Mouse (Mus musculus) layer of hippocampus, postnatal 10 days (tissue): ENCODE measurements around the gene Podxl. TPM values are rescaled to one million over a fixed set of nuclear protein-coding genes. Genes with fewer than 3 reads are reported as not detected.

ENCODE experiments used
- DNase-seq, 2 experiments: peaks; one replicate each; pipeline ENCODE4 v3.0.0; 2021; ENCODE audit warnings: low spot score in 2 of 2
- total RNA-seq, 2 experiments: library from RNA; stranded (reverse); gene quantifications; 2 replicates each; pipeline ENCODE4 v1.2.3; 2021

The Podxl gene
- total RNA-seq, 2 experiments from 2014 or later: 19.2 to 21.1 TPM

DNA sequence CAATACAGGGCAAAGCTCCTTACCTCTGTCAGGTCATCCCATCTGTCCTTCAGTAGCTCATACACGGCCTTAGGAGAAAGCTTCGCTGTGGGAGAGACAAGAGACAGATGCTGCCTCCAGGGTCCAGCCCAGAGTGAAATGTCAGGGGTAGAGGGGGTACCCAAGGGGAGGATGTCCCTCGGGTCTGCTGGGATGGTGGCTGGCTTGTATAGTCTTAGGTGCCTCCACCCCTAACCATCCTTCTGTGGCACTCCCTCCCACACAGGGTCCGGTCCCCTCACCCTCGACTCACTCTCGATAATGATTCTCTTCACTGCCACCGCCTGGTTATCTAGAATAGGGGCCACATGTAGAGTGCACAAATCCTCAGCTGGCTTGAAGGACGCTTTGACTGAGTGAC, 39.1 kb downstream of the Podxl start:
- DNase-seq: no peak

DNA sequence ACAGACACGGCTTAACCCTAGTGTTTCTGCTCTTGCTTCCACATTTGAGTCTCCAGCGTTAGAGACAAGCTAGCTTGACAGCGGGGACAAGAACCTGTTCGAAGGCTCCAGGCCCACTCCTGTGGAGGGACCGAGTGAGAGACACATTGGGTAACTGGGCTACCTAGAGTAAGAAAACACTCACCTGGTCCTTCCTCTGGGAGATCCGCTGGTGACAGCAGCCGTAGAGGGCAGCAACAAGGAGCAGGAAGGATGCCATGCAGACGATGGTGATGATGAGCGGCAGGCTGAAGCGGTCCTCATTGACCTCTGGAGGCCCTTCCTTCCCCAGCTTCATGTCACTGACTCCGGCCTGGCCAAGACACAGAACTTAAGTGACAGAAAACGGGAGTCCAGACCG, 39.7 kb downstream of the Podxl start:
- DNase-seq: no peak

DNA sequence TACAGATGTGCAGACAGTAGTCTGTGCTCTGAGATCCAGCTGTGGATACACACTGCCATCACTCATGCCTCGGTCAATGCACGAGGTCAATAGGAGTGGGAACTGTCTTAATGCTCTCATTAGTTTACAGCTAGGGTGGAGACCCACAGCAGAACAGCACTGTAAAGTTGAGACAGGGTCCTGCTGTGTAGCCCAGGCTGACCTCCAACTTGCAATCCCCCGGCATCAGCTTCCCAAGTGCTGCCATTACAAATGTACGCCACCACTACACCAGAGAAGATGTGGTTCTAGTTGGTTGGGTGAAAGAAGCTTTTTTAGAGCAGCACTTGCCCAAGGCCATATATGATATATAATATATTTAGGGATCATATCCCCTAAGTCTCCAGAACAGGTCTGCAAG, 40.1 kb downstream of the Podxl start:
- no peak for DNase-seq

DNA sequence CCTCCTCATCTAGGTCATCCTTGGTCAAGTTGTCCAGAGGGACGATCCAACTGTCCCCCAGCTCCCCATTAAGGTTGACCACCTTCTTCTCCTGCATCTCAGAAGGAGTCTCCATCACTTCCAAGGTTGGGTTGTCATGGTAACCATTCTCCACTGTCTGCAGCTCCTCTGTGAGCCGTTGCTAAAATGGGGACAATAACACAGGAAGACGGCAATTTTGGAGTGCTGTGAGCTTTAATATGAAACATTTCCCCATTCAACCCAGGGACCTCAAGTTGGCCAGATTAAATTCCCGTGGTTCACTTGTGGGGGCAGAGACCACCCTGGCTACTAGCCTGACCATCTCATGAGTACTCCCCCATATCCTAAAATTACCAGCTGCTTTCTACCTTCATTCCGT, 40.7 kb downstream of the Podxl start:
- DNase-seq: no peak

DNA sequence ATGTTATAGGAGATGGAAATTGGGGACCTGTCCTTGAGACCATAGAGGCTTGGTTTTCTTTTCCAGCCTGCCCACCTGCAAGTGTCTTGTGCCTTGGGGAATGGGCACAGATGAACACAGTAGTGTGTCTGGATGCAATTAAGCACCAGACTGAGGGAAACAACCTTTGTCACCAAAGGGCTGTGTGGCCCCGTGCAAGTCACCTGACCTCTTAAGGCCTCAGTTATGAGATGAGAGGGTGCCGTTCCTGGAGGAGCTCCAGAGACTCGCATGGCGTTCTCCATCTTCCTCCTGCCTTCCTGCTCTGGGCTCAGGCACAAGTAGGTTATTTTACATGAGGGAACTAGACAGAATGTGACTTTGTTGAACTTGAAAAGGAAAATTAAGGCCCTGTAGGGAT, 41.3 kb downstream of the Podxl start:
- DNase-seq: no peak

DNA sequence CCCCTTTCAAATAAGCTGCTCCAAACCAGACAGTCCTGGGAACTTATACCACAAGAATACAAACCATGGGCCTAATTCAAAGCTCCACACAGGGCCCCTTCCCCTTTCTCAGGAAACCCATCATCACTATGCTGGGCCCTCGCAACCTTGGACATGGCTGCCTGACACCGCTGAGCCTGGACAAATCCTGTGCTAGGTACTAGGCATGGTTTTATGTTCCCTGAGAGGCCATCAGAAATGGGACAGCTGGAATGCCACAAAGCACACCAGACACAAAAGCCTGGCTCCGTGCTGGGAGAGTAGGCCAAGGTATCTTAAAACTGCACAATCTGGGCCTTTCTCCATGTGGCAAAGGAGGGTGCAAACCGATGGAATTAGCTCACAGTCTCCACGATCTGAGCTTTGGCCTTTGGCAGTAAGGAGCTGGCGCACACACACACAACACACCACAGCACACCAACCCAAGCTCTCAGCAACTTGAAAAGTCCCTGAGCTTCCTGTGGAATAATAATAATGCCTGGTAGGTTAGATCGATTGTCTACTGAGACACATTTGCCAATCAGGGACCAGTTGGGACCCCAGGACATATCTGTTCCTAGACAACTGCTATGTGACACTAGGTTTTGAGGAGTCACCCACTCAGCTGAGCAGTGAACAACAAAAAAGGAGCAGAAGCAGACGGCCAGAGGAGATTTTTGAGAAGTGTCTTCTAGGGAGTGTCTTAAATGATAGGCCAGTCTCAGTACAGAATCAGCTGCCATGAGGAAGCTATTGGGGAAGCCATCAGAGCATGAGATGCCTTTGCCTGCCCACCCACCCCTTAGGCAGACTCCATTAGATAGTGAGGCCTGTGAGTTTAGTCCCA, 42.1 kb downstream of the Podxl start:
- DNase-seq: no peak

DNA sequence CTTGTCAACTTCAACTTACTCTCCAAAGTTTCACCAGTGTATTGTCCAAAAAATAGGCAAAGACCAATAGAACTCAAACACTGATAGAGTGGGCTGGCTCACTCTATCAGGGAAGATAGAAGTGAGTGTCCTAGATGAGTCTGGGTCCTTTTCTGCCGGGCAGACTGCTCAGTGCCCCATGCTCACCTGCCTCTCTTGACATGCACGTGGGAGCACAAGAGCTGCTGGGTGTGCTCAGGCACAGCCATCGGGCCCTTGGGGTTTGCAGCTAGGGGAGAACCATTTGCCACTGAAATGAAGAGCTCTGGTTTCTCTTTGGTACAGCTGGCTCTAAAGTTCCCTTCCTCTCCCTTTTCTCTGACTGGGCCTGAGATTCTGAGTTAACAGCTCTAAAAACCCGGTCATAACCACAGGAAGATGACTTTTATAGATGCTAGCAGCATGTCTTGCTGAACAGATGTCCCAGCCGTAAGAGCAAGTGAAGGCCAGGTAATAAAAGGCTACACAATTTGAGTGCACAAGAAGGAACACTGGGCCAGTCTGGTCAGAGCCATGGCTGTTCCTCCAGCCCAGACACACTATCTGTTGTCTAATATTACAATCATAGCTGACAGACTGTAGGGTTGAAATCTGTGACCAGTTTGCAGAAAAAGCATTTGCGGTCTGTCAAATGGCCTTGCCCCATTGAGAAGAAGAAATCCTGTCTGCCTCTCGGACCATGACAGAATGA, 43.1 kb downstream of the Podxl start:
- no peak for DNase-seq

DNA sequence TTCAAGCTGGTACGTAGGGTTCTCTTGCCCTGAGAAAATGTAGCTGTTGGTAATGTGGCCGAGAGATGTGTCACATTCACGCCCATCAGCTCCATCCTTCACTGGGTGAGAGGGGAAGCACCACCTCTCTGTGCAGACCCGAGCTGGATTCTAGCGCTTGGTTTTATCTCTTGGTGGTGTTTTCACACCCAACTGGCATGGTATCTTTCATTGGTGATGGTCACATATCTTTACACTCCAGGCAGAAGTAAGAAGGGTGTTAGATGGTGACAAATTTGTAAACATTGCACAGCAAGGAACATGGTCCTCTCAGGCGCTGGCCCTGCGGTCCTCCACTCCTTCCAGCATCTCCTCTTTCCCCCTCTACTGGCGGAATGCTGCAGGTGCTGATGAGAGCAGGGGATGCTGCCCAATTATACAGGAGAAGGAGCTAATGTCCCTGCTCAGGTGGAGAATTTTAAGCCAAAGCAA, 44.7 kb downstream of the Podxl start:
- peak in 1 of 2 experiments; percentile 58 for DNase-seq

DNA sequence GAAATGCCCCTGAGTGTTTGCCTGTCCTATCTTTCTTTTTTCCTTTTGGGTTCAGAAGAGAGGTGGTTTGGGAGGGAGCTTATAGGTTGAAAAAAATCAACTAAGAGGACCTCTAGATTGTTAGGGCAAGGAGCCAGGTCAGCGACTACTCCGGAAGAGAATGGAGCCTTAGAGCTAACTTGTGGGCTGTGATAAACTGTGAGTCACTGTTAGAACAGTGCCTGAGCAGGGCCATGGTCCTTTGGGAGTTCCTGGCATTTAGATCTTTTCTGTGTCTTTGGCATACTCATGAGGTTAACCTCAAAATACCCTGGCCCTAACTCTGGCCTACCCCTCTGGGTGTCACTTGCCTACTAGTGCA, 45.5 kb downstream of the Podxl start:
- DNase-seq: no peak

DNA sequence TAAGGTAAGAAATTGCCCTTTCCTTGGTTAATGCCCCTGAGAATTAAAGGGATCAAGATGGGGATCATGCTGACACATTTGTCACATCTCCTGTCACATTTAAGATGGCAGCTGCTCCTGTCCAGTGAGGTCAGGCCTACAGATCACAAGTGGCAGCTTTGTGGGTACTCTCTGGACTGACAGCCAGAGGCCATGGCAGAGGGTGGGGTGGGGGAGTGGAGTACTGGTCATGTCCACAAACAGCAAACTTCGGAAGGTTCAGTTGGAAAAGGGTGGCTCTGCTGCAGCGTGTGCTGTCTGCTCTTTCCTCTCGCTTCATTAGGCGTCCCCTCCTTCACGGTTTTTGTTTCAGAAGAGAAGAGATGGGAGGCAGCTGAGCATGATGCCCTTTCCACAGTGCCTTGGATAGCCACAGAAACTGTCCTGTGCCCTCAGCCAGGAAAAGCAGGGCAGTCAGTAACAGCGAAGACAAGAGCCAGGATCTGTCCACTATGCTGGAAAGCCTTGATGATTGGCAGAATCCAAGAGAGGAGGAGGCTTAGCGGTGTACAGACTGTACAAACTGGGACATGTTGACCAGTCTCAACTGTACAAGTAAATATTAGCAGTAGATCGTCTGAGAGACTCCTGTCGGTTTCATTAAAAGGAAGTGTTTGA, 46.0 kb downstream of the Podxl start:
- DNase-seq: no peak

DNA sequence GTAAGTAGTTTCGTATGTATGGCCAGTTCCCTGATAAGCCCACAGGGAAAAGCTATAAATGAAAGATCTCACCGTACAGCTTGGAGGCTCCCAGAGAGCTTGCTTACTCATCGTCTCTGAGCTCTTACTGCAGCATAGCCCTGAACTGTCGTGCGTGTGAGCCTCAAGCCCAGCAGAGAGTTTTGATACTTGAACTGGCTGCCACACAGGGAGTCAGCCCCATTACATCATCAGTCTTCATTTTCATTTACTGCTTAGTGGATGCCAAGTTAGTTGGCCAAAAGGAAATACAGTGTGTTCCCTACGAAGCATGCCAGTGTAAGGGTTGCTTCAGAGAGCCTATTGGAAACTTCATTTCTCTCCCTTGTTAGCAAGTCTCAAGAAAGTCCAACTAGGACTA, 50.1 kb downstream of the Podxl start:
- DNase-seq: no peak

DNA sequence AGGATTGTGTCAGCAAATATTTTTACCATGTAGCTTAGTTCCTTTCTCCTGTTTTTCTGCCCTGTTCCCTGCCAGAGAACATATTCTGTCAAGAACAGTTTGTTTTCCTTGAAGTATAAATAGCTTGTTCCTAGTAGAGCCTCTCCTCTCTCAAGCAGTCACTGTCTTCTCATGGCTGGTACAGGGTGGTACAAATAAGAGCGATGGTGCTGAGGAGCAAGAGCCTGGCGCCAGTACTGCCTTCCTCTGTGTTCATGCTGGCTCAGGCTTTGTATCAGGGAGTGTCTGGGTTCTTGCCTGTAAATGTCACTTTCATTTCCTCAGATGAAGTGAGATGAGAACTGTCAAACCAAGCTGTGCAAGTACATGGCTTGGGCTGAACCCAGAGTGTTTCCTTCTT, 61.2 kb downstream of the Podxl start:
- DNase-seq: no peak

DNA sequence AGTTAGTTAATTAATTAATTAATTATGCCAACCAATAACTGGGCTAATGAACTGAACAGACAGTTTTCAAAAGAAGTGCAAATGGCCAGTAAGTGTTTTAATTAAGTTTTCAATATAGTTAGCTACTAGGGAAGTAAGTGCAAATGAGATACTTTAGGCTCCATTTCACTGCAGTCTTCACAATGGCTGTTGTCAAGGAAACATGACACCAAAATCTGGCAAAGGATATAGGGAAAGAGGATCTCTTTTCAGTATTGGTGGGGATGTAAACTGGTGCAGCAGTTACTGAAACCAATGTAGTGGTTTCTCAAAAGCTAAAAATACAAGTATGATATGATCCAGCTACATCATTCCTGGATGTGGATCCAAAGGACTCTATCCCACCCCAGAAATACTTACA, 63.1 kb downstream of the Podxl start:
- DNase-seq: no peak

DNA sequence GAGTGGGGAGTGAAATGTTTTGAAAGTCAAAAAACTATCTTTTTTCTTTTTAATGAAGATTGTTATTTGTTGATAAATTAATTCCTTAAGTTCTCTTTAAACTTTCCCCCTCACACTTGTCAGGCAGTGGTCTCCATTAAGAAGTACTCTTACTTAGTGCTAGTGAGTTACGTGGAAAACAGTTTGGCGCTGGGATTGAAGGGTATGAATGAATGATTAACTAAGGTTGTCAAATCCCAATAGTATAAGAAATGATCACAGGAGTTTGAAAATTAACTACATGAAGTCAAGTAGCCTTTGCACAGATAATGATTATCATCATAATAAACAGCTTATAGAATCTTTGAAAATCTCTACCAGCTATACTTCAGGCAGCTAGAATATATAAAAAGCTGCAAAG, 63.5 kb downstream of the Podxl start:
- DNase-seq: no peak

DNA sequence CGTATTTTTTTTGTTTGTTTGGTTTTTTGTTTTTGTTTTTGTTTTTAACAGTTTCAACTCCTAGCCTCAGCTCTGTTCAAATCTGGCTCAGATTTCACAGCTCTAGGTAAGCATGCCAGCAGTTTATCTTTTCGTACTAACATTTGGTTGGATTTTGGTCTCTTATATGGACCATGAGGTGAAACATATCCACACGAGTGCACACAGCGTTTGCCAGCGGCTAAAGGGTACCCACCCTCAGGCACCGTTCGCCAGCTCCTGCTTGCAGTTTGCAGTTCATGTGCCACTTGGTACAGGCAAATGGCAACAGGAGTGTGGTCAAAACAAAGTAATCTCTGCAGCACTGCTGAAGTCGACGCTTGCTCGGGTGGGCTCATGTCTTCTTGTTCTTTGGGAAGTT, 63.9 kb downstream of the Podxl start:
- DNase-seq: no peak

DNA sequence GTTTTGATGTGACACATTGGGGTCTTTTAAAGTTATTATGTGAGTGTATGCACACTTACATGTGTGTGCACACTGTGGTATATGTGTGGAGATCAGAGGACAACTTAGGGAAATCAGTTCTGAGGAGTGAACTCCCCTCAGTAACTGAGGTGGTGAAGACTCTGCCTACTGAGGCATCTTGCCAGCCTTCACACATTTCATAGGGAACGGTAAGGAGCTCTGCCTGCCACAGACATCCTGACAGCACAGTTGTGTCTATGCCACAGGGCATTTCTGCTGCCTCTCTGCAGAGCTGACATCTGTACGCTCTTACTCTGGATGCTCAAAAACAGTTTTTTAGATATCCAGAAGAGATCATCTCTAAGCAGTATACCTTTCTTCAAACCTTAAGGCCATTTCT, 67.6 kb downstream of the Podxl start:
- DNase-seq: no peak

DNA sequence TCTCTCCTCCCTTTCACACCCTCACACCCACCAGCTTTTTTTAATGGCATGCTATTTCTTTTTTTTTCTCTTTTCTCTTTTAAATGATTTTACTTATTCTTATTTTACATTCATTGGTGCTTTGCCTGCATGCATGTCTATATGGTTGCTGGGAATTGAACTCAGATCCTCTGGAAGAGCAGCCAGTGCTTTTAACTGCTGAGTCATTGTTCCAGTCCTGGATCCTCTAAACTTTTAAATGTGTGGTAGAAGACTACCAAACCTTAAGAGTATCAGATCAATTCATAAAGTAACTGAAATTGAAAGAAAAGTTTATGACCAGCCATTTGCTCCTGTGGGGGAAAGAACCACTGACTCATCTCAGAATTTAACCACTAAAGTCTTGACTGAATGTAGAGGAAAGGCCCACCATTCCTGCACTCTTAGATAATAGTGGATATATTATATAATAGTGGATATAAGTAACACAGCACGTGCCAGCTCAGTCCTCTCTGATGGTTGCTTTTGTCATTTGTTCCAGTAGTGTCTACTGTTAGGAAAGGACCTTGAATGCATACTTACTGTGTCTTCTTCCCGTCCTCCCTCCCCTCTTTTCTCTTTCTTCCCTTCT, 68.6 kb downstream of the Podxl start:
- no peak for DNase-seq

DNA sequence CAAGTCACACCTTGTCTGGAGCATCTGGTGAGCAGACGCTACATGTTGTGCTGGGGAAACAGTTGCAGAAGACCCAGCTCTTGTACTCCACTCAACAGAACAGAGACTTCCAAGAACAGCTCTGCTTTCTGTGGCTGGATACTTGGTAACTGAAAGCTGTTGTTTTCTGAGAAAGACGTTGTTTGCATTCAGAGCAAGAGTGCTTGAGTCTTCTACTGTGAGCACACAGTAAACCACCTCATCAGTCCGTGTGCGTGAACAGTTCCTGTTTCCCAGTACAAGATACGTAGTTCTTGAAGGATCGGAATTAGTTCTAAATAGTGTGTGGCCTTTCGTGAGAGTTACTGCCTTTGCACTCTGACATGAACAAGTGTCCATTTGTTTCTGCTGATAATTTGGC, 73.8 kb downstream of the Podxl start:
- DNase-seq: no peak

DNA sequence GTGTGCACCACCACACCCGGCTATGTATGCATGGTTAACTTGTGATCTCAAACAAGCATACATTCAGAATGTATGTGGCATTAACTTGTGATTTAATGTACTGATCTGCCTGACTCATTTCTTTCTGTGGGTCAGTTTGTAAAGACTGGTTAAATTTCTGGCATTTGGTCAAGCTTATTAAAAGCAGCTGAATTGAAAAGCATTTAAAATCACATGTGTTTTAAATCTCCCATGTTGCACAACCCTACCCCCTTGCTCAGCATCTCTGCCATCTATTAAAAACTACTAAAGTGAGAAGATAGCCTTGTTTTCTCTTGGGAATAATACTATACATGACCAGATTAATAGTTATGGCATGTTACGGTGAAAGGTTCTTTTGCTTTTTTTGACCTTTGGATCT, 77.2 kb downstream of the Podxl start:
- DNase-seq: no peak

DNA sequence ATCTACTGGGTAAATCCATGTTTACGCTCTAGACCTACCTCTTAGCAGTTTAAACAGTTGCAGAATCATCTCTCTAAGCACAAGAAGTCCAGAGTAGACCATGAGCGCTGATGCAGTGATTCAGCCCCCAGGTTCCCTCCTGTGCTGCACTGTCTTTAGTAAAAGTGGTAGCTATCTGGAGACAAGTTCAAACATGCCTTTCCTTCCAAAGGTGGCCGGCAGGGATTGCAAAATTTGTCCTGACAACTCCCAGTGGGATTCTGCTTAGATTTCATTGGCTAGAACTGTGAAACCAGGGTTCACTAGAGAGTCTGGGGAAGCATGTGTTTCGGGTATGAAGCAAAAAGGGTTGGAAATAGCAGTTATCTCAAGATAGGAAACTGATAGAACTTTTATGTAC, 83.8 kb downstream of the Podxl start:
- no peak for DNase-seq

DNA sequence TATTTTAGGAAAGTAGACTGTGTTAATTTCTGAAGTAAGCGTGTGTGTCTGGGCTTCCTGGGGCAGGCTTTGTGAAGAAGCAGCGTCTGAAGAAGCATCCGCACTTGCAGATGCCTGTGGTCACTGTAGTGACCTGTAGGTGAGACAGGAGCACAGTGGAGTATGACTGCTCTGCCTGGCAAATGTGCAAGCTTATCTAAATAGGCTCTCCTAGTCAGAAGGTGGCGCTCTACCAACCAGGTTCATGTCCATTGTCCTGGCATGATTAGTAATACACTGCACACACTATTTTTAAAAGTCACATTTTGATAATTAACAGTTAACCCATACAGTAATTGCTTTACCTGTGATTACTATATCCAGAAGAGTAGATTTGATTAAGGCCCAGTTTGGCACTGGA, 85.6 kb downstream of the Podxl start:
- DNase-seq: no peak
